8 mouse cellular contexts compared by ENCODE assay signal in the genomic region with DNA sequence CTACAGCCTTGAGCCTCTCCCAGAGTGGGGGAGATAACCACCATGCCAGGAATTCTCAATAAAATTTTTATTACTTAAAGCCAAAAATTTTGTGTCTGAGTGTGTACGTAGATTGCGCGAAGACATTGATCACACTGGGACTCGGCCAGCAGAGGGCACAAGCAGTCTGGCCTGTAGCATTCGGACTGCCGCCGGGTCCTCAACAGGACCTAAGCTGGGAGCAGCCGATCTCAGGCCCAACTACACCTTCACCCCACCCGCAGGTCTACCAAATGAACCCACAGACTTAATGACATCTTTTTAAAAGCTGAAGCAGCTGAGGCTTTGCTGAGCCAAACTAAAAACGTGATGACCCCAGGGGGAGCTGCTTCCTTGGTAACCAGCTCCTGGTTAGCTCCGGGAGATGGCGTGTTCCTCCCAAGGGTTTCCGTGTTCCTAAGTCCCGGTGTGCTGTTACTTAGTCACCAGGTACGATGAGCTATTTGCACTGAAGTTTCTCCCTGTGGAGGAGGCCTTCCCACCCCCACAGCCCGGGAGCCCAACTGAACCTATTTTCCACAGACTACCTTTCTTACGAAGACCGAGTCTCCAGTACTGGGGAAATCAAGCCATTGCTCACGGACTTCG. TPM values are rescaled to one million over a fixed set of nuclear protein-coding genes. Genes with fewer than 3 reads are reported as not detected.
DNase-seq lines count a peak whose midpoint lies in the region; ATAC-seq lines count a peak whose summit lies in the region.

No protein-coding gene starts in this region.

- no peak overlapping the region for H3K27ac ChIP-seq in kidney, embryonic 14.5 days (ENCODE audit: low read depth, low read length)

- H3K27me3 ChIP-seq in kidney, embryonic 14.5 days (ENCODE audit: control insufficient read depth, insufficient read depth, low read length) = no peaks in the 10 kb centered on the region

- H3K4me2 ChIP-seq in kidney, embryonic 14.5 days (replicated peaks; ENCODE audit: low read depth, low read length) = peak overlapping the region; percentile 23; the same call in 1 of the 2 replicates

- DNase-seq in cerebellum, postnatal 36 days = peak; percentile 32 to 42
- no peak for DNase-seq in cerebellum, postnatal 4 days (ENCODE audit: low spot score in 2 of 2)
- DNase-seq in CD4-positive helper T cell, adult 2 months (ENCODE audit: low read depth, low spot score) = peak; percentile 74
- peak; percentile 77 for DNase-seq in embryo, embryonic 10 days (ENCODE audit: low spot score)
- DNase-seq in lung, postnatal 36 days = peak; percentile 75
- peak; percentile 68 for DNase-seq in testis, postnatal 10 days (ENCODE audit: low spot score)
- no peak for DNase-seq in gastrocnemius, postnatal 25 days

- WGBS in kidney, embryonic 14.5 days = 69% methylated on average over 20 of the region's 20 CpGs

- no peak overlapping the region; the same call in 1 of the 2 replicates for H3K4me3 ChIP-seq in kidney, embryonic 14.5 days (ENCODE audit: low read length)

- H3K9me3 ChIP-seq in kidney, embryonic 14.5 days (ENCODE audit: control insufficient read depth, low read length) = no peaks in the 10 kb centered on the region

- H3K4me1 ChIP-seq in kidney, embryonic 14.5 days (ENCODE audit: control insufficient read depth, insufficient read depth, low read length) = peaks cover 11% of the 10 kb centered on the region

- H3K9ac ChIP-seq in kidney, embryonic 14.5 days (ENCODE audit: low read depth, low read length) = peak overlapping the region; percentile 18; the same call in 1 of the 2 replicates

- H3K36me3 ChIP-seq in kidney, embryonic 14.5 days (ENCODE audit: control insufficient read depth, insufficient read depth, low read length) = peaks cover 41% of the 10 kb centered on the region

- ATAC-seq in kidney, embryonic 14.5 days (ENCODE audit: low FRiP score, low TSS enrichment) = no peak

RNA-seq across cellular contexts. Expression of gene Phb2, which starts 4.8 kb away (rescaled TPM):
- polyA plus RNA-seq in kidney, embryonic 14.5 days (2014; fragmentation: Nextera tagmentation; extraction: Ambion mirVana) = 341 and 402 TPM in 2 replicates
- 100 to 1,000 TPM; 157 TPM for total RNA-seq in gastrocnemius, postnatal 25 days (2021)

RNA-seq across cellular contexts. Expression of gene Emg1, which starts 5.0 kb away (rescaled TPM):
- polyA plus RNA-seq in kidney, embryonic 14.5 days (2014; fragmentation: Nextera tagmentation; extraction: Ambion mirVana) = 233 and 278 TPM in 2 replicates
- total RNA-seq in gastrocnemius, postnatal 25 days (2021) = 10 to 100 TPM; 53.8 to 58.9 TPM

RNA-seq across cellular contexts. Expression of gene Ptpn6, which starts 21.5 kb away (rescaled TPM):
- 10.0 and 12.9 TPM in 2 replicates for polyA plus RNA-seq in kidney, embryonic 14.5 days (2014; fragmentation: Nextera tagmentation; extraction: Ambion mirVana)
- 1 to 10 TPM; 1.5 to 2.2 TPM for total RNA-seq in gastrocnemius, postnatal 25 days (2021)

RNA-seq across cellular contexts. Expression of gene Grcc10, which starts 24.2 kb away (rescaled TPM):
- 564 and 762 TPM in 2 replicates for polyA plus RNA-seq in kidney, embryonic 14.5 days (2014; fragmentation: Nextera tagmentation; extraction: Ambion mirVana)
- 100 to 1,000 TPM; 163 to 167 TPM for total RNA-seq in gastrocnemius, postnatal 25 days (2021)

RNA-seq across cellular contexts. Expression of gene Gm45234, which starts 38.8 kb away (rescaled TPM):
- polyA plus RNA-seq in kidney, embryonic 14.5 days (2014; fragmentation: Nextera tagmentation; extraction: Ambion mirVana) = not detected in 2 replicates
- total RNA-seq in gastrocnemius, postnatal 25 days (2021) = 1 to 10 TPM in 1 of 2 experiments, not detected in 1; 2.2 TPM

Comparison
In these comparisons a context has a peak if more than half of its experiments do, and no peak if none do; other contexts are left out.
1. DNase-seq: peak in cerebellum, postnatal 36 days (2 of 2), CD4-positive helper T cell, adult 2 months (single experiment), embryo, embryonic 10 days (single experiment), lung, postnatal 36 days (single experiment) and testis, postnatal 10 days (single experiment); none in cerebellum, postnatal 4 days (0 of 2) and gastrocnemius, postnatal 25 days (single experiment).